Mouse (Mus musculus) ovary, adult 2 months (tissue): Measurements from ENCODE around the gene Olfr1310. TPM values are rescaled to one million over a fixed set of nuclear protein-coding genes. Genes with fewer than 3 reads are reported as not detected.

Experiments
- polyA plus RNA-seq: library from polyadenylated mRNA; depleted of rRNA; stranded (reverse); fragments of >200 nt; gene quantifications from 2 replicates; pipeline ENCODE4 v1.2.3, GENCODE M21; 2012; rRNA removed

Gene Olfr1310
- polyA plus RNA-seq, result not detected in 2 replicates

DNA sequence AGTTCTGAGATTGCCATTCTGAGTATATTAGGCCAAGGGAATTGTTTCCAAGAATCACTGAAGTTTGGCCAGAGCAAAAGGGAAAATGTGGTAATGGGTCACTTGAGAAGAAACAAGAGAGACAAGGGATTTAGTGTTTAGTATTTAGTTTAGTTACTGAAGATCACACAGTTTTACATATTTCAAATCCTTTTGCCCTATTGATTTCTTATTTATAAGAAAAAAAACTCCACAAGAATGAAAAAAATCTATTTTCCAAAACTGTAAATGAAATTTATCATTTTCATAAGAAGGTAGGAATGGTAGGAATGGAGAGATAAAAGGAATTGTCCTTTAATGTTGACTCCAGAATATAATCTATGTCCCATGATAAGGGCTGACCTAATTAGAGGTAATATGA lies at the start of gene Olfr1310:
TSS of gene Olfr1310 (minus strand) at position 101 of the 400 bp plus-strand sequence.

GRCm38 (mm10) chr2:112050138-112050537 lies 37.6 kb upstream of the Olfr1310 start, which contains the start of gene Olfr1312:
Olfr1312 (minus strand) TSS chr2:112050238.

GRCm38 (mm10) chr2:112024312-112024711 lies 11.8 kb upstream of the Olfr1310 start, which contains the start of gene Olfr1311:
Olfr1311 (minus strand) TSS chr2:112024412.

DNA sequence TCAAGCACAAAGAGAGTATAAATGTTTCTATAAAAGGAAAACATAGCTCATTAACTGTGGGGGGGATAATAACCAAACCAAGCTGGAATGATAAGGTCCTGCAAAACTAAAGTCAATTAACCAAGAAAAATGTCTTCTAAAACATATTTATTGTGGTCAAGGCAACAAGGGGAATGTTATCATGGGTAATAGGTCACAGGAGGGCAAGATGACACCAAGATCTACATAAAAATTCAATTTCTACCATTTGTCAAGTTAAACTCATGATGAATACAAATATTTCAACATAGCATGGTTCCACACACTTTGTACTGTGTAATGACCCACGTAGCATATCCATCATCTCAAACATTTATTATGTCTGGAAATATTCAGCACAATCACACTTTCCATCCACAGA lies 22.3 kb downstream of the Olfr1310 start, which contains the start of gene Olfr1309:
TSS of gene Olfr1309 (minus strand) at position 101 of the 400 bp plus-strand sequence.

GRCm38 (mm10) chr2:111964844-111965243 lies 47.7 kb downstream of the Olfr1310 start, which contains the start of gene Olfr1308:
Olfr1308 (minus strand) TSS chr2:111964944.

Other genes with a start within 250 kb of the Olfr1310 start
- gene Olfr1302, start 235.3 kb downstream of the Olfr1310 start, polyA plus RNA-seq, result not detected in 2 replicates
- not detected in 2 replicates for gene Olfr1303, start 192.4 kb downstream of the Olfr1310 start, polyA plus RNA-seq
- not detected in 2 replicates for gene Olfr1305, start 135.6 kb downstream of the Olfr1310 start, polyA plus RNA-seq
- not detected in 2 replicates for gene Olfr1306, start 96.4 kb downstream of the Olfr1310 start, polyA plus RNA-seq
- not detected in 2 replicates for gene Olfr1307, start 63.3 kb downstream of the Olfr1310 start, polyA plus RNA-seq
- not detected in 2 replicates for gene Olfr1308, start 47.8 kb downstream of the Olfr1310 start, polyA plus RNA-seq
- gene Olfr1309, start 22.4 kb downstream of the Olfr1310 start, polyA plus RNA-seq, result not detected in 2 replicates
- not detected in 2 replicates for gene Olfr1311, start 11.7 kb upstream of the Olfr1310 start, polyA plus RNA-seq
- not detected in 2 replicates for gene Olfr1312, start 37.5 kb upstream of the Olfr1310 start, polyA plus RNA-seq
- not detected in 2 replicates for gene Olfr1313, start 65.1 kb upstream of the Olfr1310 start, polyA plus RNA-seq
- gene Olfr1314, start 84.1 kb upstream of the Olfr1310 start, polyA plus RNA-seq, result not detected in 2 replicates
- gene Olfr1315-ps1, start 102.7 kb upstream of the Olfr1310 start, polyA plus RNA-seq, result not detected in 2 replicates
- not detected in 2 replicates for gene Olfr1316, start 122.3 kb upstream of the Olfr1310 start, polyA plus RNA-seq
- gene Olfr1317, start 127.6 kb upstream of the Olfr1310 start, polyA plus RNA-seq, result not detected in 2 replicates
- gene Olfr1318, start 141.5 kb upstream of the Olfr1310 start, polyA plus RNA-seq, result not detected in 2 replicates
- 54.9 and 64.4 TPM in 2 replicates for gene Lpcat4, start 226.8 kb upstream of the Olfr1310 start, polyA plus RNA-seq
- not detected in 2 replicates for gene Nutm1, start 246.6 kb upstream of the Olfr1310 start, polyA plus RNA-seq
- 32.4 and 73.0 TPM in 2 replicates for gene Nop10, start 249.2 kb upstream of the Olfr1310 start, polyA plus RNA-seq